Mouse (Mus musculus) C2C12 (cell line): ENCODE measurements around the gene Il18bp.

Source experiments
- CTCF ChIP-seq: IDR thresholded peaks from one replicate; pipeline ENCODE4 v1.5.1; 2011; ENCODE audit not compliant: control insufficient read depth, insufficient read depth, insufficient read length
- USF1 ChIP-seq: IDR thresholded peaks from one replicate; pipeline ENCODE4 v1.6.1; 2011; ENCODE audit warnings: low read depth, mild to moderate bottlenecking, control low read depth, moderate library complexity

DNA sequence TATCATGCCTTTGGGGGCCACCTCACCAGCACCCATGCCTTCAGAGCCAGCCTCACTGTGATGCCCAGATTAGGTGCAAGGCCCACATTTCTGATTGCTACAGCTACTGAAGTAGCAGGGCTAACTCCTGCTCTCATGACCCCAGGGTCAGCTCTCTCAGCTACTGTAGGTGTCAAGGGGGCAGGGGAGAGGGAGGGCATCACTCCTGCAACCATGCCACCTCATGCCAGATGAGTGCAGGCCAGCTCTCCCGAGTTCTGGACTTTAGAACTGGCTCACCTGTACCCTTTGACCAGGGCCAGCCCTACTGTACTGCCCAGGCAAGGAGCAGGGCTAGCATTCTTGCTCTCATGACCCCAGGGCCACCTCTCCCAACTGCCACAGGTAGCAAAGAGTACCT lies 35.8 kb downstream of the Il18bp start:
- TF ChIP-seq CTCF (no peak), USF1 (no peak)
